Mouse (Mus musculus) forelimb bud, embryonic 11.5 days (tissue): Measurements from ENCODE around the gene Gprc5b.
A peak's percentile ranks its signal among the peaks of the same experiment; 100 is the strongest.

Experiments
- DNase-seq: peaks from one replicate; pipeline ENCODE4 v3.0.0-alpha.2; 2012; ENCODE audit warnings: low read depth, low spot score

The Gprc5b gene

DNA sequence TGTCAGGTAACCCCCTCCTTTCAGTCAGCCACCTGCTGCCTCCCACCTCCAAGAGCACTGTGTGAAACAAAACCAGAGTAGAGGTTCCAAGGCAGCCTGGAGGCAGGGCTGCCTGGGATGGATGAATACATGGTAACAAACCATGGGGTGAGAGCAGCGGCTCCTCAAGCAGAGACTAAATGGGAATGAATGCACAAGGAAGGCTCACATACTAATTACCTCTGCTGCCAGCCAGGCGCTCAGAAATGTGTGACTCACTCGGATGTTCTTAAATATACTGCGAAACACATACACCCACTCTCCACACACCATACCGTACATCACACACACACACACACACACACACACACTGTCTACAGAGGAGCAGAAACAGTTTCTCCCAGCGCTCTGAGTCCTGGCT, 4.7 kb downstream of the Gprc5b start:
- no peak for DNase-seq

DNA sequence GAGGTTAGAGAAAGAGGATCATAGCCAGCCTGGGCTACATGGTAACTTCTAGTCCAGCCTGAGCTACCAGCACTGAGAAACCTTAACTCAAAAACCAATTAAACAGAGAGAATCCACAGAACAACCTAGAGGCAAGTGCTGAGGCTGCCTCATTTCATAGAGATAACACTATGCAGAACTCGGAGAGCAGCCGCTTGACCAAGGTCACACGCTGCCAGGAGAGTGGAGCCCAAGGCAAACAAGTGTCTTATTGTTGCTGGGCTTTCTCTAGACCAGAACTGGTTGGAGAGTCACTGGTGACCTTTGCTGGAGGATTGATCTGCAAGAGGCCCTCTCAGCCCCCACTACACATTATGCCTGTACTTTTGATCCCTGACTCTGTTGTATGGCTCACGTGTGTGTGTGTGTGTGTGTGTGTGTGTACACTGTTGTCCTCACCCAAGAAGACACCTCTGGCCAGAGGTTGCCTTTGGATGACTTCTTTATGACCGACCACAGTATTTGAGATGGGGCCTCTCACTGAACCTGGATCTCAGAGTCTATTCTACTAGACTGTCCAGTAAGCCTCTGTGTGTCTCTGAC, 5.6 kb downstream of the Gprc5b start:
- no peak for DNase-seq

DNA sequence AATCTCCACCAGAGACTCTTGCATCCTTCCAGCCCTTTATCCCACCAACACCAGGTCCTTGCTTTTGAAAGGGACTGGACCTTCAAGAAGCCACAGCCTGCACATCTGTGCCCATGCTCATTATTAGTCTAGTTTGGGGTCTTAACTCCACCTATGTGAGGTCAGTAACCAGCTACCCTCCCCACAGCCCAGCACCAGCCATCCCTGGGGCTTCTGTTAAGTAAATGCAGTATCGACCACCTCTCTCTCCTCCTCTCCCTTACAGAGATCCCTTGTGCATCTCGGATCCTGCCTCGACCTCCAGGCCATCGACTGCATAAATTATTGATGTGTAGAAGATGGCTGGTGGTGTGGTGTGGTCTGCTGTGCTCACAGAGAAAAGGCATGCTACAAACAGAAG, 8.6 kb downstream of the Gprc5b start:
- no peak for DNase-seq

DNA sequence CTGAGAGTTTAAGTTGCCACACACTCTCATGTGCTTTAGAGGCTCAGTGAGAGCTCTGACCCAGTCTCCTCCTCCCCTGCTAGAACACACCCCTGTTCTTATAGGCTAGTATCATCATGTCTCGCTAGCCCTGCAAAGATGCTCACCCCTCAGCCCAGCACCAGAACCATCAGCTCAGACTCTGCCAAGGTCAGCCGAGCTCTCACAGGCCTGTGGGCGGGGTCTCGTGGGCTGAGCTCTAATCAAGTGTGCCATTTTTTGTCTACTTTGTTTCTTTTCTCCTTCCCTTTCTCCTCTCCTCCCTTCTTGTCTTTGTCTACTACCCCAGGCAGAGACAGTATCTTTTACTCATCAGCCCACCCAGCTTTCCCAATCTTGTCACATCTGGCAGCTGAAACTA, 9.2 kb downstream of the Gprc5b start:
- no peak for DNase-seq

DNA sequence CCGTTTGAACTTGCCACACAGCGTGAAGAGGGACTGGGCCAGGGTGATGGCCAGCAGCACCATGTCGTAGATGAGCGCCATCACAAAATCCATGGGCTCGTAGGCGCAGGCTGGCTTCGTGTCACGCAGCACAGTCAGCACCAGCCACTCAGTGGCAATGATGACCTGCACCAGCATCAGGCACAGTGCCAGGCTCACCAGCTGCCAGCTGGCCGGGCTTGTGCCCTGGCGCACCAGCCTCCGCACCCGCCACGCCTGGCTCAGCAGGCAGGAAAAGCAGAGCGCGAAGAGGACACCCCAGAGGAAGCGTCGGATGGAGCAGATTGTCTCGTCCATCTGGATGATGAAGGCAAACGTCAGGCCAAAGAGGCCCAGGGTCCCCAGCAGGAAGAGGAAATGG, 11.1 kb downstream of the Gprc5b start:
- no peak for DNase-seq

DNA sequence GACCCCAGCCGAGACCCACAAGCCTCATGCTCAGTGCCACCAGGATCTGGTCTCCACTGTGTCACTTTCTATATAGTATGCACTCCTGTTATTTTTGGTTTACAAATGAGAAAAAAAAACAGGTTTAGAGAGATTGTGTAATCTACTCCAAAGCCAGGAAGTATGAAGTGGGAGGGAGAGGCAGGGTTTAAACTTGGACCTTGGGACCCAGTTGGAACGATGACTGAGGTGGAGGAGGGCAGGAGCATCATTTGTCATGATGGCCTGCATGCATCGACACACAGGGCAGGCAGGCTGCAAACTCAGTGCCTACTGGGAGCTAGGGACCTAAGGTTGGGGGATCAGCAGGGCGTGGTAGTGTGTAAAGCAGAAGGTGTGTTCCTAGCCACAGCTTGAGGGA, 12.4 kb downstream of the Gprc5b start:
- no peak for DNase-seq

DNA sequence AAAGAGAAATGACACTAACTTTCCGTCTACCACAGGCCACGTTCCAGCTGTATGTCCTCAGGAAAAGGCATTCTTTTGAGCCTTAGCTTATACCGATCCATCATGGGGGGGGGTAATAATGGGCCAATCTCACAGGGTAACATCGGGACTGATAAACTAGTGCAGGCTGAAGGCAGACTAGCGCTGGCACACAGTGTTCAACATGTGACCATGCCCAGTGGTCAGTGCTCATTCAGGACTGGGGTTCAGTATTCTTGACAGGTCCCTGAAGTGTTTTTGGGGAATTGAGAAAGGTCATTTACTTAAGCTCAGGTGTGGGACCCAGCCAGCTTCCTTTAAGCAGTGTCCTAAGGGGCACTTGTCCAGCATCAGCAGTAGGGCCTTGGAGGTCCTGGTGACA, 13.2 kb downstream of the Gprc5b start:
- DNase-seq = no peak

DNA sequence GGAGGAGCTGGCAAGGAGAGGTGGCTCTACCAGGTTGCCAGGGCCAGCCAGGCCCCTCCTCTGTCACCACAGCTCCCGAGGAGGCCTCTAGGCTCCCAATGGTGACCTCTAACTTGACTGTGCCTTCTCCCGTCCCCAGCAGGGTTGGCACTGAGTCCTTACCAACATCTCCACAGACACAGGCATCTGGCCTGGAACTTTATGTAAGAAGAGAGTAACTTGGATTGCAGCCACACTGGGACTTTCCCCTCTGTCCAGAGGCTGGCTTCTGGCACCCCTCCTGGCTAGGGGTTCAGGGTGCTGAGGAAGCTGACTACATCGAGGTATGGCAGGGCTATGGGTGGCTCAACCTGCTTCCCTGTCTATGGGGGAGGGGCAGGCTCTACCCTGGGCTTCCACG, 13.7 kb downstream of the Gprc5b start:
- no peak for DNase-seq

DNA sequence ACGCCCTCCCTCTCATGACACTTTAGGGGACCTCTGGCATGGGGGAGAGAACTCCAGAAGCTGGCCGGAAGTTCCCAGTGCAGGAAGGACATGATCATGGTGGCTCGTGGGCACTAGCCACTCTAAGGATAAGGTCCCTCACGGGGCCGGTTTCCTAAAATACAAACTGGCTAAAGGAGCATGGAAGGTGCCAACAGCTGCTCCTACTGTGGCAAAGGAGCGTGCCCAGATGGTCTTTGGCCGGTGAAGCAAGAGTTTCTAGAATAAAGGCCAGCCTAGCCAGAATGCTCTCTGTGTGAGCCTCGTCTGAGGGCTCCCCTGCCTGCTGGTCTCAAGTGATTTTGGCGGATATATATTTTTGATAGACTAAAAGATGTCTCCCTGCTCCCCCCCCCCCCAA, 15.3 kb downstream of the Gprc5b start:
- DNase-seq = no peak

DNA sequence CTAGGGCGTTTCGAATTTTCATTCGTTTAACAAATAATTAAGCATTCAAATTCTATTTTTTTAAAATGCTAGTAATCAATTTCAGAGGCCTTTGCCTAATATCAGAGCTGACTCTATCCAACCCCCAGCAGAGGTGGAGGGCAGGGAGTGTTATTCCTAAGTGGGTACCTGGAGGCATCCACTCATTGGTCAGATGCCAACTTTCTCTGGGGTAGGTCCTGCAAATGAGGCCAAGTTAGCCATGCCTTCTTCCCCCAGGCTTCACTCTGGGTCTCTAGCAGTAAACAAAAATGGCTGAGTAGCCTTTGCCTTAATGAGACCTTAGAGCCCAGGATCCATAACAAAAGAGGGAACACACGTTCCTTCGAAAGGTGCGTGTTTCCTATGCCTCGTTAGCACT, 15.9 kb downstream of the Gprc5b start:
- DNase-seq = no peak

DNA sequence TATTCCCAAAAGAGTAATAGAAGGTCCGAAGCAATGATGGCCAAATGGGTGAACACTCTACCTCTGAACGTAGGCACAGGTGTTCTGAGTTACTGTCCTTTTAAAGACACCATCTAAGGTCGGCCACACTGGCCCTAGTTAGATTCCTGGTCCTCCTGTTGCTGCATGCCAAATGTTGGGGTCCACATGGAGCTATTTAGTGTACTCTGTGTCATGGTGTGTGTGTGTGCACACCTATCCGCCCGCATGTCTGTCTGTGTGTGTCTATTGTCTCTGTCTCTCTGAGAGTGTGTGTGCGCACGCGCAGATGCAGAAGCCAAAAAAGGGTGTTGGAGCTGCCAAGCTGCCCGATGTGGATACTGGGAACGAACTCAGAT, 17.9 kb downstream of the Gprc5b start:
- no peak for DNase-seq

DNA sequence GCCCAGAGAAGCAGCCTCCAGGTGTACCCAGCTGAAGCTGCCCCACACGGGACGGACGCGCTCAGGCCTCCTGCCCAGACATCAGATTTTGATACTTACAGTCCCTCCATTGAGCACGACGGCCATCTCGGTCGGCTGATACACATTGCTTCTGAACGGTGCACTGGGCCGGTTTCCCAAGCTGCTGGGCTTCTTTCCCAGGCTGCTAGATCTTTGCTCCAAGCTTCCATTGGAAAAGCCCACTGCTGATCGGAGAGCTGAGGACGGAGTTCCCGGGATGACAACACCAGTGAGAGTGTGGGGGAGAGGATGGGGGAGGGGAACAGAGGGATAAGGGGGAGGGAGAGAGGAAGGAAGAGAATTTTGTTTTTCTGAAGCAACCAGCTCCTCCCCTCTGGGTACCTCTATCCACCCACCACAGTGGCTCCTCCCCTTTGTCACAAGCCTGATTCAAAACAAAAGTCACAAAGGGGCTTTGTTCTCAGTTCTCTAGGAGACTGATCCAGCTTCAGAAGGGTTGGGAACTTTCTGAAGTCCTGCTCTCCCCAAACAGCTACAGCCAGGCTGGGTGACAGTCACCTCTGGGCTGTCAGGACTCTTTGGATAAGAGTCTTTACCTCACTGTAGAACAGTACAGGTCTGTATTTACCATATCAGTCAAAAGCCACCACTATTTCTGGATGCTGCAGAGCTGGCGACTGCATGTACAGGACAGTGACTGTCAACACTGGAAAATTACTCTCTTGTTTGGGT, 18.4 kb downstream of the Gprc5b start:
- DNase-seq = peak; percentile 14

DNA sequence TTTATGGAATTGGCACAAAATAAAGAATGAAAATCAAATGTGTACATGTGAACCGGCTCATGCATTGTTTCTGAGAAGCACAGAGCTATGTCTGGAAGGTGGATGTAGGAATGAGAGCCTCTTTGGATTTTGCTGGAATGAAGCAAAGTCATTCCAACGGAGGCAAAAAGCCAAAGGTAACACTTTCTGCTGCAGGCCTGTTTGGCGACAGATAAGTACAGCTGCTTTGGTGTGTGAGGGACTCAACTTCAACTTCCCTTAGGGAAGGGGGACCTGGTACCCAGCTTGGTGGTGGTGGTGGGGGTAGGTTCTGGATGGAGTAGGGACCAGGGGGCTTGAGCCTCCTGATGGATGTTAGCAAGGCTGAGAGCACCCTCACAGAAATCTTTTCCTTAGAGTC, 19.2 kb downstream of the Gprc5b start:
- DNase-seq = no peak

DNA sequence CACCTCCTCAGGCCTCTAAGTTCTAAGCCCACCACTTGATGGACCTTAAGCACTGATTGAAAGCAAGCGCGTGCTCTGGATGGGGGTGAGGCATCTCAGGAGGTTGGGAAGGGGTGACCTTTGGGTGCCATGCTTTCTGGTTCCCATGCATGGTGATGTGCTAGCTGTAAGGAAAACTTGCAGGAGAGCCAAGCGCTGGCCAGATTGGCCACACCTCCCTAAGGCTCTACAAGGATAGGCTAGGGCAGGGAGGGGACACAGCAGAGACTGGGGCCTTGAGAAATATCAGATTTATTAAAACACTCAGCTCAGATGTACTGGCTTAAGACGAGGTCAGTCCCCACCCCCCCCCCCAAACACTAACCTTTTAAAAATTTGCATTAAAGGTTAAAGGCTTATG, 21.6 kb downstream of the Gprc5b start:
- DNase-seq = no peak

DNA sequence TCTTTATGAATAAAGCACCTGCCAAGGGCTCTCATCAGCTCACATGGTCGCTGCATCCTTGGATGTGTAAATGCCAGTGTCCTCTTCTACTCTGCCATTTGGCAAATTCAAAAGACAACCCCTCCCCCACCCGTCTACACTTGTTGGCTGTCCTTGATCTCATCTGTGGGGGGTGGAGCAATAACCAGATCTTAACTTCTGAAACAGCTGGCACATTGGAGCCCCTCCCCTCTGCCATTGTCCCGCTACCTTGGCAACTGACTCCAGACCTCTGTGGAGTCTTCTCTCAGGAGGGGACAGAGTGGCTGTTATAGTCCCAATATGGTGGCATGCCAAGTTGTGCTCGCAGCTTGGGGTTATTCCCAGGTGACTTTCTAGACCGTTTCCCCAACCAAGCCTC, 22.7 kb downstream of the Gprc5b start:
- DNase-seq = no peak

DNA sequence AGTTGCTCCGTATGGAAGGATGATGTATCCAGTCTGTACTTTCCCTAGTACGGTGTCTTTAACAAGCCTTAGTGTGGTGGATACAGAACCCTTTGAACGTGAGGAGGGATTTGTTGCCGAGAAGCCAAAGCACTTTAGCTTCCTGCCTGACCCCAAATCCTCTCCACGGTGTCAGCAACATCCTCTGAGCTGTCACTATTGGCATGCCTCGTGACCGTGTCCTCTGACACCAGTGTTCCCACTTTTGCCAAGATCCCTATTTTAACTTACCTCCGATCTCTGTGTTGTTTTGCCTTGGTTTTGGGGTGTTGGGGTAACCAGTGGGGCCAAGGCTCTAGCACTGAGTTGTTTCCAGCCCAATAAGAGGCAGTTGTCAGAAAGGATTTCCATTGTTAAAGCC, 23.5 kb downstream of the Gprc5b start:
- DNase-seq = no peak

DNA sequence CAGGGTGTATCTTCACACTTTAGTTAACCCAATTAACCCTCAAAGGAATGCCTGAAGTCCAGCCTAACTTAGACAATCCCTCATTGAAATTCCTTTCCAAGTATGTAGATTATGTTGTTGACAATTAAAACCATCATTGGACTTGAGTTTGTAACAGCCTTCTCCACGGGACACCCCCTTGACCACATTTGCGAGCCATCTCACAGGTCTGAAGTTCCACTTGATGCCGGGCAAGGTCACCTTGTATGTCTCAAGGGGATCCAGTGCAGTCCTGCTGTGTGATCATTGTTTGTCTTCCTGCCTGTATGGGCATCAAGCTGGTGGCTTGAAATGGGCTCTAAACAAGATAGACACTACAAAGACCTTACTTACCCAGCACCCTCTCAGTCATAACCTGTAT, 26.1 kb downstream of the Gprc5b start:
- no peak for DNase-seq

DNA sequence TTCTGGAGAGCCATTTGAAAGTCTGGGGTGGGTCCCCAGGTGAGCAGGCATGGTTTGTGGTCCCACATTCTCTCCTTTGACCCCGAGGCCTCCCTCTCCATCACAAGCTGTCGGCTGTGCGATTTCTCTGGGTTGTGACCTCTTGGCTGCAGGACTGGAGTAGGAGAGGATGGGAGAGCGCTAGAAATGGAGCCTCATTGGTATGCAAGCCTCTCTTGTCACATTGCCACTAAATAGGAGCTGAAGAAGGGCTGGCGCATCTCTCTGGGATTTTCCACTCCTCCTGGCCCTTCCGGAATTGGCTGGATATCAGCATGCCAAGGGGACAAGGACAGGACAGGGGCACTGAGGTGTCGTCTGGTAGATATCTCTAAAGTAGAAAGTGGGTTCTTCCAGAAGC, 29.8 kb downstream of the Gprc5b start:
- DNase-seq = no peak

DNA sequence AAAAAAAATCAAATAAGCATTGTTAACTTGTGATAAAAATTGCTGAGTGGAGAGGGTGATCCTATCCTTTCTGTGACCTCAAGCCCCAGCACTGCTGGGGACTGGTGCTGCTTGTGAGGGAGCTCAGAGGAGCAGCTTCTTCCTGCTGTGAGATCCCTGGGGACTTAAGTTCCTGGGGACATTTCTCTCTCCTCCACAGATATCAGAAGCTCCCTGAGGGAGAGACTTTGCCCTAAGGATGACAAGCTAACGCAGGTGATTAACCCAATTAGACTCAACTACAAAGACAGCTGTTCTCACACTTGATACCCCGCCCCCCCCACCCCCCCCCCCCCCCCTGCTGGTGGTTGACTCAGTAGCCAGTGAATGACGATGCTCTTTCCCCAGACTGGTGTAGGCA, 30.2 kb downstream of the Gprc5b start:
- DNase-seq = no peak

DNA sequence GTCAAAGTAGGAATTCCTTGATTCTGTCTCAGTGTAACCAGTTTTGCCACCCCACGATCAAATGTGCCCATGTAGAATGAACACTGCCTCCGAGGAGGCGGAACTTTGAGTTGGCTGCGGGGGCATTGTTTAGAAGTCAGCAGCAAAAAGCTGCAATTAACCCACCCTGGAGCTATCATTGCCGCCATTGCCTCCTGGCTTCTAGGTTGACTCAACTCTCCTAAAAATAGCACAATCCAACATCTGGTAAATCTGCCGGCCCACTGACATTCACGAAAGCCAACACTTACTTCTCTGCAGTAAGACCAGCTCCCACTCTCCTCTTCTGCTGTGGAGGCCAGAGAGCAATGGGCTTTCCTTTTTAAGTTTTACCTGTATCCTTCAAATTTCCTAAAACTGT, 35.8 kb downstream of the Gprc5b start:
- DNase-seq = no peak

DNA sequence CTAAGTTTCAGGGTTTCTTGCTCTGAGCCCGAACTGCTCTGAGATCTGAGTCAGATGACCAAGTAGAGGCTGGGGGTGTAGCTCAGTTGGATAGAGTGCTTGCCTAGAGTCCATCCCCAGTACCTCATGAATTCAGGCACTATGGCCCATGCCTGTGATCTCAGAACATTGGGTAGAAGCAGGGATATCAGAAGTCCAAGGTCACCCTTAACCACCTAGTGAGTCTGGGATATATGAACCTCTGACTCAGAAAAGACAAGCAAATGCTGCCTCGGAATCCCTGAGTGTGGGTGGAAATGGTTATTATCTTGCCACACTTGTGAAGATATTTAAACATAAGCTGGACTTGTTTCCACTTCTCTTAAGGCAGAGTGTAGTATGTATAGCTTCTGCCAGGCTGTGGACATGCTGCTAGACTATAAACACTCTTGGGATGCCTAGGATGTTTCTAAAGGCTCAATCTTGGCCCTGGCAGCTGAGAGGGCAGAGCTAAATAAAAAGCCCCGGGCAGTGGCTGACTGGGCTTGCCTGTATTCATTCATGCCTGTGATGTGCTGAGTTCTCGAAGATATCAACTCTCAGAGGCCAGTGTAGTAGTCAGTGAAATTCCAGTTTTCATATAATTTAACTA, 38.3 kb downstream of the Gprc5b start:
- no peak for DNase-seq

DNA sequence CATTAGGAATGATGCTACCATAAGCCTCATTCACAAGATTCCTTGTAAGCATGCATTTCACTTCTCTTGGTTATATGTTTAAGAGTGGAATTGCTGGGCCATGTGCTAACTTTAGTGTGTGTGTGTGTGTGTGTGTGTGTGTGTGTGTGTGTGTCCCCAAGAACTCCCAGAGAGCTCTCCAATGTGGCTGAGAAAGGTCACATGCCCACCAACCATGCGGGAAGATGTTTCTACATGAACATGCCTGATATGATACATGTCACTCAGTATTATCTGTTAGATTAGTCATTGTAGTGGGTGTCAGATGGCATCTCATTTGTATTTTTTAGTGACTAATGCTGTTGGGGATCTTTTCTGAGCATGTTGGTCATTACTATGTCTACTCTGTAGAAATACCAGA, 40.0 kb downstream of the Gprc5b start:
- no peak for DNase-seq

DNA sequence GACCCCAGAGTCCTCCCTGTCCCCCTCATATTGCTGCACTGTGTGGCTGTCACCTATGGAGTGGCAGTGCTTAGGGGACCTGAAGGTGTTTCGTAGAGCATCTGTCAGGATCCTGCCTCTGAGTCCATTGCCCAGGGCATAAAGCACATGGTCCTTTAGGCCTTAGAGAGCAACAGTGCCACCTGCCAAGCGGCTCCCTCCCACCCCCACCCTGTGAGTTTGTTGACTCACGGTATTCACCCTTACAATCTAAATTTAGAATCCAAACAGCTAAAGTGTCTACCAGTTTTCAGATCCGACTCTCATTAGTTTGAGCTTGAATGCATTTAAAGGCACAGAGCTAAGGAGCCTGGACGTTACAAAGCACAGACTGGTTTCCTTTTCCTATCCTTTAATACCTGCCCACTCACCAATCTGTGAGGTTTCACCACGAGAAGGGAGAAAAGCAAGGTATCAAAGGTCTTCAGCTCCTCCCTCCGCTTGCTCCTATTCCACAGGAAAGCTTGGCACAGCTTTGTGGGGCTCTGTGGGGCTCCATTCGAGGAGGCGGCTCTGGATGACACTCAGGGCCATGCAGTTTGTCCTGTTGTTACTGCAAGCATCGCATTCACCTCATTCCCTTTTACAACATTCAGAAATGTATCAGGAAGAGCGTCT, 41.3 kb downstream of the Gprc5b start:
- DNase-seq = no peak
